Mouse (Mus musculus): ENCODE results near the gene Maneal. TPM values are rescaled to one million over a fixed set of nuclear protein-coding genes. Genes with fewer than 3 reads are reported as not detected.
A peak's percentile ranks its signal among the peaks of the same experiment; 100 is the strongest.

The Maneal gene
- polyA plus RNA-seq, 1 experiment from 2014 or later = 0.42 TPM

GRCm38 (mm10) chr4:124882151-124882729 is 20.3 kb upstream of the Maneal start:
- Histone ChIP-seq H3K9me3 (no peaks in the 10 kb centered on the region), H3K4me2 (no peak overlapping the region), H3K36me3 (no peaks in the 10 kb centered on the region), H3K27me3 (peaks cover 72% of the 10 kb centered on the region), H3K4me3 (no peak overlapping the region), H3K4me1 (peaks cover 6% of the 10 kb centered on the region; the same call in 1 of the 2 replicates), H3K27ac (no peak overlapping the region), H3K9ac (no peak overlapping the region)
- ATAC-seq (ENCODE audit: borderline replicate concordance, extremely low read depth, low FRiP score, low TSS enrichment) = peak; percentile 7; the same call in 1 of the 2 replicates
- WGBS = 1% methylated on average over 37 of the region's 37 CpGs

- no peak overlapping the region for H3K9ac ChIP-seq
- no peak overlapping the region for H3K27ac ChIP-seq
- peak overlapping the region; percentile 24 for H3K4me3 ChIP-seq
- H3K9me3 ChIP-seq = no peaks in the 10 kb centered on the region
- H3K27me3 ChIP-seq = peaks cover 70% of the 10 kb centered on the region
- WGBS = under 1% methylated on average over 37 of the region's 37 CpGs
- ATAC-seq (ENCODE audit: borderline replicate concordance, extremely low read depth, low FRiP score, low TSS enrichment) = no peak; the same call in 1 of the 2 replicates
- H3K4me1 ChIP-seq = peaks cover 6% of the 10 kb centered on the region; the same call in 1 of the 2 replicates
- H3K36me3 ChIP-seq = no peaks in the 10 kb centered on the region
- H3K4me2 ChIP-seq = peak overlapping the region; percentile 49
These were observed 19.5 kb upstream of the Maneal start for GRCm38 (mm10) chr4:124881341-124881908.

GRCm38 (mm10) chr4:124880599-124880998 is 18.6 kb upstream of the Maneal start, which contains the start of gene Epha10:
Gene Epha10, plus strand, starts transcription at chr4:124880899.
- ATAC-seq (ENCODE audit: borderline replicate concordance, extremely low read depth, low FRiP score, low TSS enrichment) = no peak
- H3K4me3 ChIP-seq = peak within 1 kb of the TSS; percentile 24
- H3K9ac ChIP-seq = no peak within 1 kb of the TSS
- 9% methylated on average over 11 of the region's 11 CpGs for WGBS
- no peaks in the 10 kb centered on the region for H3K9me3 ChIP-seq
- no peaks in the 10 kb centered on the region for H3K36me3 ChIP-seq
- H3K4me2 ChIP-seq = peak within 1 kb of the TSS; percentile 49
- peaks cover 6% of the 10 kb centered on the region; the same call in 1 of the 2 replicates for H3K4me1 ChIP-seq
- no peak within 1 kb of the TSS for H3K27ac ChIP-seq
- peaks cover 62% of the 10 kb centered on the region for H3K27me3 ChIP-seq

- no peak overlapping the region for H3K4me2 ChIP-seq
- no peak for ATAC-seq (ENCODE audit: borderline replicate concordance, extremely low read depth, low FRiP score, low TSS enrichment)
- WGBS = 83% methylated on average over 1 of the region's 1 CpGs
These were observed 10.7 kb upstream of the Maneal start for GRCm38 (mm10) chr4:124872719-124873118.

GRCm38 (mm10) chr4:124860446-124860845 is 1.5 kb downstream of the Maneal start:
- no peaks in the 10 kb centered on the region for H3K36me3 ChIP-seq
- H3K27me3 ChIP-seq = peaks cover 34% of the 10 kb centered on the region
- H3K4me3 ChIP-seq = no peak overlapping the region
- no peaks in the 10 kb centered on the region for H3K4me1 ChIP-seq
- 0 out of 2 replicates have a peak, but pooled peaks have one; percentile 12 for ATAC-seq (ENCODE audit: borderline replicate concordance, extremely low read depth, low FRiP score, low TSS enrichment)
- no peak overlapping the region for H3K9ac ChIP-seq
- no peaks in the 10 kb centered on the region for H3K9me3 ChIP-seq
- no peak overlapping the region for H3K4me2 ChIP-seq
- no peak overlapping the region for H3K27ac ChIP-seq
- WGBS = 8% methylated on average over 7 of the region's 7 CpGs

More at GRCm38 (mm10) chr4:124872719-124873118, 10.7 kb upstream of the Maneal start:
- H3K4me1 ChIP-seq = no peaks in the 10 kb centered on the region
- no peak overlapping the region for H3K9ac ChIP-seq
- H3K4me3 ChIP-seq = no peak overlapping the region
- no peaks in the 10 kb centered on the region for H3K9me3 ChIP-seq
- H3K27me3 ChIP-seq = no peaks in the 10 kb centered on the region
- no peaks in the 10 kb centered on the region for H3K36me3 ChIP-seq
- H3K27ac ChIP-seq = no peak overlapping the region

GRCm38 (mm10) chr4:124858370-124858769 is 3.6 kb downstream of the Maneal start:
- Histone ChIP-seq H3K36me3 (peaks cover 14% of the 10 kb centered on the region; the same call in 1 of the 2 replicates), H3K27me3 (peaks cover 28% of the 10 kb centered on the region), H3K9ac (no peak overlapping the region), H3K27ac (no peak overlapping the region), H3K4me1 (no peaks in the 10 kb centered on the region), H3K4me3 (no peak overlapping the region), H3K4me2 (no peak overlapping the region), H3K9me3 (no peaks in the 10 kb centered on the region)
- WGBS = 30% methylated on average over 5 of the region's 5 CpGs
- no peak for ATAC-seq (ENCODE audit: borderline replicate concordance, extremely low read depth, low FRiP score, low TSS enrichment)

- H3K4me2 ChIP-seq = no peak overlapping the region
- peaks cover 7% of the 10 kb centered on the region for H3K4me1 ChIP-seq
- WGBS = 89% methylated on average over 8 of the region's 8 CpGs
- H3K27ac ChIP-seq = no peak overlapping the region
- H3K36me3 ChIP-seq = peaks cover 15% of the 10 kb centered on the region; the same call in 1 of the 2 replicates
- no peak for ATAC-seq (ENCODE audit: borderline replicate concordance, extremely low read depth, low FRiP score, low TSS enrichment)
- no peaks in the 10 kb centered on the region for H3K9me3 ChIP-seq
- H3K27me3 ChIP-seq = peaks cover 8% of the 10 kb centered on the region
- no peak overlapping the region for H3K9ac ChIP-seq
- H3K4me3 ChIP-seq = no peak overlapping the region
These were observed 5.7 kb downstream of the Maneal start for GRCm38 (mm10) chr4:124856294-124856693.

GRCm38 (mm10) chr4:124850933-124851658 is 10.9 kb downstream of the Maneal start, which contains the start of gene 1110065P20Rik:
Gene 1110065P20Rik, minus strand, starts transcription at chr4:124851196.
- Histone ChIP-seq H3K9ac (peak within 1 kb of the TSS; percentile 84), H3K36me3 (peaks cover 15% of the 10 kb centered on the region; the same call in 1 of the 2 replicates), H3K4me3 (peak within 1 kb of the TSS; percentile 93), H3K4me1 (peaks cover 24% of the 10 kb centered on the region), H3K27me3 (no peaks in the 10 kb centered on the region), H3K27ac (peak within 1 kb of the TSS; percentile 92), H3K4me2 (peak within 1 kb of the TSS; percentile 83), H3K9me3 (no peaks in the 10 kb centered on the region)
- WGBS = under 1% methylated on average over 75 of the region's 75 CpGs
- ATAC-seq (ENCODE audit: borderline replicate concordance, extremely low read depth, low FRiP score, low TSS enrichment) = peak; percentile 71

GRCm38 (mm10) chr4:124850261-124850913 is 11.6 kb downstream of the Maneal start, which contains the start of gene Yrdc:
Gene Yrdc, plus strand, starts transcription at chr4:124850679.
- Histone ChIP-seq H3K27me3 (no peaks in the 10 kb centered on the region), H3K4me2 (peak within 1 kb of the TSS; percentile 83), H3K36me3 (peaks cover 15% of the 10 kb centered on the region; the same call in 1 of the 2 replicates), H3K4me3 (peak within 1 kb of the TSS; percentile 93), H3K9ac (peak within 1 kb of the TSS; percentile 84), H3K4me1 (peaks cover 24% of the 10 kb centered on the region), H3K27ac (peak within 1 kb of the TSS; percentile 92), H3K9me3 (no peaks in the 10 kb centered on the region)
- ATAC-seq (ENCODE audit: borderline replicate concordance, extremely low read depth, low FRiP score, low TSS enrichment) = peak; percentile 90
- under 1% methylated on average over 88 of the region's 90 CpGs for WGBS

- H3K4me3 ChIP-seq = peak overlapping the region; percentile 93
- H3K27ac ChIP-seq = peak overlapping the region; percentile 92
- peaks cover 14% of the 10 kb centered on the region; the same call in 1 of the 2 replicates for H3K36me3 ChIP-seq
- no peaks in the 10 kb centered on the region for H3K9me3 ChIP-seq
- 1% methylated on average over 24 of the region's 24 CpGs for WGBS
- peak; percentile 24; the same call in 1 of the 2 replicates for ATAC-seq (ENCODE audit: borderline replicate concordance, extremely low read depth, low FRiP score, low TSS enrichment)
- H3K4me1 ChIP-seq = peaks cover 24% of the 10 kb centered on the region
- H3K4me2 ChIP-seq = peak overlapping the region; percentile 74
- no peaks in the 10 kb centered on the region for H3K27me3 ChIP-seq
- H3K9ac ChIP-seq = peak overlapping the region; percentile 84
These were observed 12.2 kb downstream of the Maneal start for GRCm38 (mm10) chr4:124849631-124850260.

GRCm38 (mm10) chr4:124847573-124847972 is 14.4 kb downstream of the Maneal start:
- 16% methylated on average over 8 of the region's 8 CpGs for WGBS
- 0 out of 2 replicates have a peak, but pooled peaks cover 4% of the 10 kb centered on the region for H3K36me3 ChIP-seq
- no peaks in the 10 kb centered on the region for H3K27me3 ChIP-seq
- H3K4me1 ChIP-seq = peaks cover 24% of the 10 kb centered on the region
- no peak overlapping the region for H3K4me2 ChIP-seq
- H3K4me3 ChIP-seq = no peak overlapping the region
- H3K27ac ChIP-seq = no peak overlapping the region
- H3K9ac ChIP-seq = no peak overlapping the region
- no peak for ATAC-seq (ENCODE audit: borderline replicate concordance, extremely low read depth, low FRiP score, low TSS enrichment)
- H3K9me3 ChIP-seq = no peaks in the 10 kb centered on the region

Data from lung, embryonic 15.5 days (tissue).